Mouse (Mus musculus) cerebellum, postnatal 14 days (tissue): Measurements from ENCODE around the gene Mc3r.
A peak's percentile ranks its signal among the peaks of the same experiment; 100 is the strongest.

Experiments
- DNase-seq, 2 experiments: peaks; one replicate each; pipeline ENCODE4 v3.0.0; 2021; ENCODE audit warnings: mixed read lengths in 2 of 2

The Mc3r gene

GRCm38 (mm10) chr2:172248106-172248764 lies at the start of gene Mc3r:
Gene Mc3r (plus strand): TSS chr2:172248492.
- DNase-seq = peak; percentile 91 to 95

- no peak for DNase-seq
Measured at GRCm38 (mm10) chr2:172201998-172202780, 46.1 kb upstream of the Mc3r start.

GRCm38 (mm10) chr2:172207003-172207402 lies 41.3 kb upstream of the Mc3r start:
- peak; percentile 98 for DNase-seq

GRCm38 (mm10) chr2:172213480-172213879 lies 34.8 kb upstream of the Mc3r start:
- DNase-seq = no peak

- DNase-seq = no peak
Measured at GRCm38 (mm10) chr2:172214336-172214735, 34.0 kb upstream of the Mc3r start.

- DNase-seq = peak; percentile 89 to 90
Measured at GRCm38 (mm10) chr2:172215508-172216162, 32.7 kb upstream of the Mc3r start.

- peak; percentile 48 to 70 for DNase-seq
Measured at GRCm38 (mm10) chr2:172216163-172216915, 32.0 kb upstream of the Mc3r start.

GRCm38 (mm10) chr2:172217886-172218285 lies 30.4 kb upstream of the Mc3r start:
- no peak for DNase-seq

GRCm38 (mm10) chr2:172219186-172219585 lies 29.1 kb upstream of the Mc3r start:
- no peak for DNase-seq

GRCm38 (mm10) chr2:172221656-172222393 lies 26.5 kb upstream of the Mc3r start:
- peak; percentile 84 to 88 for DNase-seq

- DNase-seq = peak; percentile 88 to 91
Measured at GRCm38 (mm10) chr2:172222394-172222785, 25.9 kb upstream of the Mc3r start.

GRCm38 (mm10) chr2:172222891-172223290 lies 25.4 kb upstream of the Mc3r start:
- peak; percentile 76 to 82 for DNase-seq

GRCm38 (mm10) chr2:172223451-172224200 lies 24.7 kb upstream of the Mc3r start:
- no peak for DNase-seq

GRCm38 (mm10) chr2:172226945-172227344 lies 21.3 kb upstream of the Mc3r start:
- DNase-seq = peak; percentile 71 to 76

GRCm38 (mm10) chr2:172227808-172228207 lies 20.5 kb upstream of the Mc3r start:
- DNase-seq = no peak

GRCm38 (mm10) chr2:172229190-172229589 lies 19.1 kb upstream of the Mc3r start:
- DNase-seq = no peak

- no peak for DNase-seq
Measured at GRCm38 (mm10) chr2:172230126-172230525, 18.2 kb upstream of the Mc3r start.

- DNase-seq = no peak
Measured at GRCm38 (mm10) chr2:172238220-172238619, 10.1 kb upstream of the Mc3r start.

GRCm38 (mm10) chr2:172241031-172241430 lies 7.3 kb upstream of the Mc3r start:
- DNase-seq = no peak

GRCm38 (mm10) chr2:172245497-172245896 lies 2.8 kb upstream of the Mc3r start:
- DNase-seq = no peak

- peak in 1 of 2 experiments; percentile 41 for DNase-seq
Measured at GRCm38 (mm10) chr2:172249336-172249735, 1.0 kb downstream of the Mc3r start.
